ENCODE assay signal across 9 mouse cellular contexts in genomic region chr2:142608778-142609177, GRCm38 (mm10).
DNase-seq lines count a peak whose midpoint lies in the region; ATAC-seq lines count a peak whose summit lies in the region.
"Had no signal": no experiment of that assay in that cellular context is flagged by ENCODE, and none has a peak within 500 bp of the region (broad histone marks: within the 10 kb centered on the region; RNA-seq: fewer than 3 reads in every experiment).

No protein-coding gene starts in this region.

- peak overlapping the region; percentile 20; the same call in 1 of the 2 replicates for H3K27ac ChIP-seq in forebrain, embryonic 15.5 days (replicated peaks)
- H3K27ac ChIP-seq in forebrain, embryonic 11.5 days (ENCODE audit: low read depth, low read length): no peak overlapping the region
- H3K27ac ChIP-seq: stomach, embryonic 15.5 days had no signal

- no peaks in the 10 kb centered on the region for H3K36me3 ChIP-seq in forebrain, embryonic 15.5 days
- H3K36me3 ChIP-seq in forebrain, embryonic 11.5 days (ENCODE audit: control insufficient read depth, insufficient read depth, low read length): no peaks in the 10 kb centered on the region
- H3K36me3 ChIP-seq: stomach, embryonic 15.5 days had no signal

- no peaks in the 10 kb centered on the region for H3K27me3 ChIP-seq in forebrain, embryonic 15.5 days
- no peaks in the 10 kb centered on the region for H3K27me3 ChIP-seq in forebrain, embryonic 11.5 days (ENCODE audit: control insufficient read depth, insufficient read depth, low read length)
- H3K27me3 ChIP-seq: stomach, embryonic 15.5 days had no signal

- no peak overlapping the region for H3K9ac ChIP-seq in forebrain, embryonic 15.5 days (replicated peaks)
- no peak overlapping the region for H3K9ac ChIP-seq in forebrain, embryonic 11.5 days (ENCODE audit: low read length)
- H3K9ac ChIP-seq: stomach, embryonic 15.5 days had no signal

- H3K4me2 ChIP-seq in forebrain, embryonic 15.5 days (replicated peaks): no peak overlapping the region
- no peak overlapping the region for H3K4me2 ChIP-seq in forebrain, embryonic 11.5 days (ENCODE audit: low read depth, low read length, severe bottlenecking)
- H3K4me2 ChIP-seq: stomach, embryonic 15.5 days had no signal

- no peak for DNase-seq in forebrain, embryonic 11.5 days (ENCODE audit: low spot score)
- peak; percentile 35 for DNase-seq in Muller cell, postnatal 12 days (ENCODE audit: inconsistent ontology term)
- peak; percentile 14 for DNase-seq in embryo, embryonic 9.5 days (ENCODE audit: extremely low spot score)
- peak; percentile 36 to 49 for DNase-seq in layer of hippocampus, postnatal 10 days (ENCODE audit: low spot score in 2 of 2)
- DNase-seq in testis, postnatal 14 days (ENCODE audit: low spot score): no peak
- DNase-seq in kidney, postnatal 36 days: no peak
- DNase-seq in adrenal gland, postnatal 25 days: no peak

- no peaks in the 10 kb centered on the region for H3K9me3 ChIP-seq in forebrain, embryonic 15.5 days
- no peaks in the 10 kb centered on the region for H3K9me3 ChIP-seq in forebrain, embryonic 11.5 days (ENCODE audit: control insufficient read depth, low read length)
- H3K9me3 ChIP-seq: stomach, embryonic 15.5 days had no signal

- no peak overlapping the region for H3K4me3 ChIP-seq in forebrain, embryonic 15.5 days
- no peak overlapping the region for H3K4me3 ChIP-seq in forebrain, embryonic 11.5 days (ENCODE audit: low read depth, low read length)
- H3K4me3 ChIP-seq: stomach, embryonic 15.5 days had no signal

- 80% methylated on average over 17 of the region's 17 CpGs for WGBS in forebrain, embryonic 15.5 days
- WGBS in forebrain, embryonic 11.5 days: 90% methylated on average over 17 of the region's 17 CpGs

- 0 out of 2 replicates have a peak, but pooled peaks have one; percentile 26 for ATAC-seq in forebrain, embryonic 15.5 days (replicated peaks)
- ATAC-seq in forebrain, embryonic 11.5 days (replicated peaks; ENCODE audit: low FRiP score): no peak

- H3K4me1 ChIP-seq in forebrain, embryonic 15.5 days: peaks cover 7% of the 10 kb centered on the region; the same call in 1 of the 2 replicates
- H3K4me1 ChIP-seq in forebrain, embryonic 11.5 days (replicated peaks; ENCODE audit: control insufficient read depth, insufficient read depth, low read length): no peaks in the 10 kb centered on the region
- H3K4me1 ChIP-seq: stomach, embryonic 15.5 days had no signal

Comparison
In these comparisons a context has a peak if more than half of its experiments do, and no peak if none do; other contexts are left out.
1. DNase-seq: peak in Muller cell, postnatal 12 days (single experiment), embryo, embryonic 9.5 days (single experiment) and layer of hippocampus, postnatal 10 days (2 of 2); none in forebrain, embryonic 11.5 days (single experiment), testis, postnatal 14 days (single experiment), kidney, postnatal 36 days (0 of 2) and adrenal gland, postnatal 25 days (single experiment).